Mouse (Mus musculus) bone marrow macrophage, adult 2 months (primary cell): Measurements from ENCODE around the gene C130026I21Rik. TPM values are rescaled to one million over a fixed set of nuclear protein-coding genes. Genes with fewer than 3 reads are reported as not detected.
"Not testable (repeated sequence)": the region's sequence is repeated elsewhere in the genome, so short reads cannot be mapped to it uniquely, and the experiment has no call there.

Source experiments
- H3K27ac ChIP-seq: 2 replicates; pipeline ENCODE4 v1.5.1; 2012; ENCODE audit warnings: low read depth, low read length; ENCODE audit not compliant: insufficient read depth
- H3K4me1 ChIP-seq: 2 replicates; pipeline ENCODE4 v1.6.1; 2012; ENCODE audit warnings: low read length; ENCODE audit not compliant: control insufficient read depth, insufficient read depth
- H3K4me3 ChIP-seq: 2 replicates; pipeline ENCODE4 v1.5.1; 2012; ENCODE audit warnings: mild to moderate bottlenecking, low read length, moderate library complexity; ENCODE audit not compliant: insufficient read depth
- polyA plus RNA-seq: library from polyadenylated mRNA; stranded (reverse); fragments of >200 nt; gene quantifications from 2 replicates; pipeline ENCODE4 v1.2.4, GENCODE M21; 2012; ENCODE audit not compliant: missing spikeins, insufficient read depth, insufficient read length

Gene C130026I21Rik
- polyA plus RNA-seq, 1 experiment, result 21.0 TPM

DNA sequence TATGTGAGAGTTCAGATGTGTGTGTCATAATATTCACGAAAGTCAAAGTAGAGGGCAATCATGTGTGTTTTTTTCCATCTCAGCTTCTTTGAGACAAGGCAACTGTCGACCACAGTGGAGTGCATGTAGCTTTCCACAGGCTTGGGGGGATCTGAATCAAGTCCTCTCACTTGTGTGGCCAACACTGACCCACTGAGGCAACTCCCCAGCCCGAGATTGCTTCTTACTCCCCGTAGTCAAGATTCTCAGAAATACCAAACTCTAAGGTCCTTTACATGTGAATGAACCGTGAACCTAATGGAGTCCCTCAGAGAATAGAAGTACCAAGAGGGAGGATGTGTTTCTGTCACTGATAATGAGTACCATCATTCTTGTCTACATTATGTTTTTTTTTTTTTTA, 76.6 kb downstream of the C130026I21Rik start:
- H3K4me1 ChIP-seq, H3K4me3 ChIP-seq, H3K27ac ChIP-seq: not testable (repeated sequence)

DNA sequence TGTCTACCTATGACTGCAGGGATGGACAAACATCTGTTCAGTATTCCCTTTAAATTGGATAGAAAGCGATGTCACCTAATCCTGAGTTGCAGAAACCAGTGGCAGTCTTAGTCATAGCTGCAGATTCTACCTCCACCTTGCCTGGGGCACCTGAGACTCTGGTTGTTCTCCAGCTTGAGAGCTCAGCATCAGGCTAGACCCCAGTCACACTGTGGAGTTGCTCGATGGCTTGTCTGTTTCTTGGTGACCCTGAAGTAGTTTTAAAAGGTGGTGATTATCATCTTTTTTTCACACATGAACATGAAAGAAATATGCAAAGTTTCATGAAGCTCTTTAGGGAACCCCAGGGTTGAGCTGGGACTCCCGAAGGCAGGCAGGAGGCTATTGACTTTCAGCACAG, 88.4 kb downstream of the C130026I21Rik start:
- H3K4me1 ChIP-seq, H3K4me3 ChIP-seq, H3K27ac ChIP-seq: not testable (repeated sequence)

GRCm38 (mm10) chr1:85178971-85179370, 91.4 kb downstream of the C130026I21Rik start:
- not testable (repeated sequence) for H3K27ac ChIP-seq, H3K4me1 ChIP-seq, H3K4me3 ChIP-seq

- not testable (repeated sequence) for H3K27ac ChIP-seq, H3K4me1 ChIP-seq, H3K4me3 ChIP-seq
Observed at GRCm38 (mm10) chr1:85162841-85163240, 107.5 kb downstream of the C130026I21Rik start.

GRCm38 (mm10) chr1:85155151-85155550, 115.2 kb downstream of the C130026I21Rik start:
- not testable (repeated sequence) for H3K4me3 ChIP-seq, H3K4me1 ChIP-seq, H3K27ac ChIP-seq

GRCm38 (mm10) chr1:85133671-85134070, 136.7 kb downstream of the C130026I21Rik start:
- H3K4me1 ChIP-seq, H3K4me3 ChIP-seq, H3K27ac ChIP-seq: not testable (repeated sequence)

DNA sequence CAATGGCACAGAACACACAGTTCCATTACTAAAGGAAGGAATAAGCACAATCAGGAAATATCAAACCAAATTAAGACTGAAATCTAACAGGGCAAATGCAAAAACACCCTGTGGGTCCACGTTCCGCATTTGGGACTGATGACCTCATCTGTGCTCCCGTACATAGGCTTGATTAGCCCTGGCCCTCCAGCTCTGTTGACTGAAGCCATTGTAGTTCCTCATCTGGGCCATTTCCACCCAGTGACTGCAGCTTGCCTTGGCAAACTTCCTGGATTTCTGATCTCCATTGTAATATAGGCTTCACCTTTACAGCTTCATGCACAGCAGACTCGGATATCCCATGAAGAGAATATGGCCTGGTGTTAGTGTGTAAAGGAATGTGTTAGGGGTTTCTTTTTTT, 148.5 kb downstream of the C130026I21Rik start:
- H3K27ac ChIP-seq, result not testable (repeated sequence)

GRCm38 (mm10) chr1:85118341-85118740, 152.0 kb downstream of the C130026I21Rik start:
- not testable (repeated sequence) for H3K4me3 ChIP-seq, H3K4me1 ChIP-seq

More for the DNA sequence above, 148.5 kb downstream of the C130026I21Rik start:
- not testable (repeated sequence) for H3K4me3 ChIP-seq, H3K4me1 ChIP-seq

DNA sequence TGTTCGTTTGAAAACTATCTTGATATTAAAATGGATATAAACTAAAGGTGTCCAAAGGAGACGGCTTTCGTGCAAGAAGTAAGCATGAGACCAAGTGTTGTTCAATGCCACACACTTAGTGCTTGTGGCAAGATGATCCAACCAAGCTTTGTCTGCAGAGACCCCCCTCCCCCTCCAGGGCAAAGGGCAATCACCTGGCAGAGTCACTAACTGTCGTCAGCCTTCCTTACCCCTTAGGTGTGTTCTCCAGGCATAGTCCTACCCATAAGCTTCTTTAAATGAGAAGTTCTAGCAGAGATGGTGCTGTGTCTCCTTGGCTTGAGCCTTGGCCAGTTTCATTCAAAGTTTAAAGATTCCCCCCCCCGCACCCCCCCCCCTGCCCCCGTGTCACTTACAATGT, 152.8 kb downstream of the C130026I21Rik start:
- not testable (repeated sequence) for H3K4me1 ChIP-seq, H3K27ac ChIP-seq, H3K4me3 ChIP-seq

More at GRCm38 (mm10) chr1:85118341-85118740, 152.0 kb downstream of the C130026I21Rik start:
- not testable (repeated sequence) for H3K27ac ChIP-seq

- H3K4me3 ChIP-seq, H3K27ac ChIP-seq, H3K4me1 ChIP-seq: not testable (repeated sequence)
Observed at GRCm38 (mm10) chr1:85114666-85115402, 155.5 kb downstream of the C130026I21Rik start.

GRCm38 (mm10) chr1:85114078-85114477, 156.3 kb downstream of the C130026I21Rik start:
- not testable (repeated sequence) for H3K4me3 ChIP-seq, H3K27ac ChIP-seq, H3K4me1 ChIP-seq

DNA sequence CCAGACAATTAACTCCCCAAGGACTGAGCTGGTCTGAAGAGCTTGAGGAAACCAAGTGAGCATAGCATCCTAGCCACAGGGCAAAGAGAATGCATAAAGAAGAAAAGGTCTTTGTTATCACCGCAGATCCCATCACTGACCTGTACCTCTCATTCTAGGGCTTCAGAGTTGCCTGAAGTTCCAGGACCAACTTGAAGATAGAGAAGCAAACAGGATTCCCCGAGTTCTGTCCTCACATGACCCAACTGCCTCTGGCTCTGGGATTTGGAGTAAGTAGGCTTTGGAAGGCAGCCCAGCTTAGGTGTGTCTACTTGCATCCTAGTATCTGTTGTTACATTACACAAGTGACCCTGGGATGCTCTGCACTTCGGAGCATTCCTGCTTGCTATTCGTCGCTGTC, 157.5 kb downstream of the C130026I21Rik start:
- not testable (repeated sequence) for H3K4me1 ChIP-seq, H3K4me3 ChIP-seq, H3K27ac ChIP-seq

- not testable (repeated sequence) for H3K4me3 ChIP-seq, H3K4me1 ChIP-seq, H3K27ac ChIP-seq
Observed at GRCm38 (mm10) chr1:85112266-85112665, 158.1 kb downstream of the C130026I21Rik start.

DNA sequence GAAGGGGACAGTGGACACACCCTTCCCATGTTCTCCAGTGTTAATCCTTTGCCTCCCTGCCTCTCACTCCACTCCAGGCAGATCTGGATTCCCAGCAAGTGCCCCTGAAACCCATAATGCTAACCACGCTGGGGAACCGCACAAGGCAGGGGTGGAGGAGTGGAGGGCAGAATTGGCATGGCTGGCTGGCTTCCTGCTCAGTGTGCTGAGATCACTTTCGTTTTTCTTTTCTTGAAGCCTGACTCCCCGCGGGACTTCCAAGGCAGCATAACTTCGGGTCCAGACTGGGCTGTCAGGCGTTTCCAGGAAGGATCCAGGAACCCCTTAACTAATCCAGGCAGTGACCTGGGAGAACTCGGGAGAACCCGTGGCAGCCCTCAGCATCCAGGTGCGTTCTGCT, 158.8 kb downstream of the C130026I21Rik start:
- not testable (repeated sequence) for H3K27ac ChIP-seq, H3K4me3 ChIP-seq, H3K4me1 ChIP-seq

DNA sequence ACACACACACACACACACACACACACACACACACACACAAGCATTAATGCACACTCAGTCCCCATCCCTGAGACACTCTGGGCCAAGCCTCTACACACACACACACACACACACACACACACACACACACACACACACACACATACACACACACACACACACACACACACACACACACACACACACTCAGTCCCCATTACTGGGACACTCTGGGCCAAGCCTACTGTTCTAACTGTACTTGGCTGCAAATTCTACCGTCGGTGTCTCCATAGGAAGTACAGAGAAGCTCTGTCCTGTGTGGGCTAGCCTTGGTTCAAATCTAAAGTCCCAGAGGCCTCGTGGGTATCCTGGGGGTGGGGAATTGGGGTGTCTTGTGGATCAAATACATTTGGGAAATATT, 159.5 kb downstream of the C130026I21Rik start:
- H3K27ac ChIP-seq, H3K4me1 ChIP-seq, H3K4me3 ChIP-seq: not testable (repeated sequence)

DNA sequence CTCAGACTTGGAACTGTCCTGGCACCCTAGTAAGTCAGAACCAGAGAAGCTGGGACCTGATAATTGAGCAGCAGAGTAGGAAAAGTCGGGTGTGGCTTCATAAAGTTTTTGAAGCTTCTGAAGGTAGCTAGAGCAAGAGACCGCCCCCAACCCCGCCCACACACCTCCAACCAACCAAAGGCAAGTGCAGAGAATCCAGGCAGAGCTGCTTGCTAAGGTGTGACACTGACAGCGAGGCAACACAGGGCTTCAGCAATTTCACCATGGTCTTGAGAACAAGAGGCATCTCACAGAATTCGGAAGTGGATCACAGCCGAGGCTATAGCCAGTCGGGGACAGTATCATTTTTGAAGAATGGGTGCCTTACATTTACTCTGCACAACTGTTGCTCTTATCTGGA, 160.6 kb downstream of the C130026I21Rik start, which contains the start of gene A530032D15Rik:
Gene A530032D15Rik (minus strand): TSS at position 101 of the 400 bp plus-strand sequence.
- not testable (repeated sequence) for H3K4me3 ChIP-seq, H3K27ac ChIP-seq, H3K4me1 ChIP-seq
